Mouse (Mus musculus): ENCODE data around the gene Fbxl5.

DNA sequence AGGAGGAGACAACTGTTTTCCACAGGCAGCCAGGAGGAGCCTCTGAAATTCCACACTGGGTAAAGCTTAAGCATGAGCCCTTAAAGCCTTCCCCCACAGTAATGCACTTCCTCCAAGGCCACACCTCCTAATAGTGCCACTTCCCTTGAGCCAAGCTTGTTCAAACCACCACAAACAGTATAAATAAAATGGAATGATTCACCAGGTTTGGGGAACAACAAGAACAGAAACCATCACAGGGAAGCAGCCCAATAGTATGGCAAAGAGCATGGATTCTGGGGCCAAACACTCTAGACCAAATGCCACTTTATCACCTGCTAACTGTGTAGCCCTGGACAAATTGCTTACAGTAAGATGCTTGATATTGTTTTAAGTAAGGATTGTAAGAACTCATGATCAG, 26.1 kb upstream of the Fbxl5 start:
- TF ChIP-seq JUND (conservative IDR thresholded peaks at IDR 0.05; ENCODE audit: low read depth, low read length): no peak
- no peak for TF ChIP-seq NRF1 (IDR thresholded peaks at IDR 0.05; ENCODE audit: low read depth, low read length)
- no peak for TF ChIP-seq CTCF (conservative IDR thresholded peaks at IDR 0.05 in 1 of 2, IDR thresholded peaks at IDR 0.05 in 1 of 2; ENCODE audit: low read depth in 2 of 2, low read length in 2 of 2)
- TF ChIP-seq SIN3A (IDR thresholded peaks at IDR 0.05; ENCODE audit: low read length): no peak
- TF ChIP-seq E2F4 (IDR thresholded peaks at IDR 0.05; ENCODE audit: insufficient replicate concordance, low read depth, low read length): no peak
- no peak for TF ChIP-seq USF2 (conservative IDR thresholded peaks at IDR 0.05; ENCODE audit: low read depth, low read length)

All from CH12.LX (cell line).